Mouse (Mus musculus) limb, embryonic 13.5 days (tissue): ENCODE measurements around the gene Dcun1d1. TPM values are rescaled to one million over a fixed set of nuclear protein-coding genes. Genes with fewer than 3 reads are reported as not detected.

Source experiments
- ATAC-seq: fragments of 200-750 bp; cut with Nextera tagmentation; 2 replicates; pipeline ENCODE4 v1.8.0; 2017; ENCODE audit warnings: low read depth, moderate number of reproducible peaks, moderate TSS enrichment; ENCODE audit not compliant: low FRiP score
- H3K27ac ChIP-seq: fragments of 300-500 bp; sonication (generic); 2 replicates; pipeline ENCODE4 v1.5.1; 2015; ENCODE audit warnings: inconsistent platforms, mild to moderate bottlenecking, moderate library complexity
- H3K27me3 ChIP-seq: fragments of 300-500 bp; sonication (generic); 2 replicates; pipeline ENCODE4 v1.6.1; 2015; ENCODE audit warnings: mild to moderate bottlenecking, inconsistent platforms
- H3K36me3 ChIP-seq: fragments of 300-500 bp; sonication (generic); 2 replicates; pipeline ENCODE4 v1.6.1; 2015; ENCODE audit warnings: inconsistent platforms, mild to moderate bottlenecking, moderate library complexity
- H3K4me1 ChIP-seq: fragments of 300-500 bp; sonication (generic); 2 replicates; pipeline ENCODE4 v1.6.1; 2015; ENCODE audit warnings: inconsistent platforms
- H3K4me2 ChIP-seq: fragments of 300-500 bp; sonication (generic); replicated peaks from 2 replicates; pipeline ENCODE4 v1.6.1; 2015; ENCODE audit warnings: inconsistent platforms, mild to moderate bottlenecking, moderate library complexity
- H3K4me3 ChIP-seq: fragments of 300-500 bp; sonication (generic); 2 replicates; pipeline ENCODE4 v1.5.1; 2015; ENCODE audit warnings: moderate library complexity, mild to moderate bottlenecking, inconsistent platforms
- H3K9ac ChIP-seq: fragments of 300-500 bp; sonication (generic); 2 replicates; pipeline ENCODE4 v1.6.1; 2015; ENCODE audit warnings: mild to moderate bottlenecking, inconsistent platforms
- H3K9me3 ChIP-seq: fragments of 300-500 bp; sonication (generic); 2 replicates; pipeline ENCODE4 v1.6.1; 2016; ENCODE audit warnings: inconsistent platforms
- WGBS: fragments of 180-500 bp; shearing (Covaris S2); methylation state at CpG from one replicate; pipeline ENCODE4 v1.1.7; 2015; 5-methylcytosine and 5-hydroxymethylcytosine counted together
- polyA plus RNA-seq: library from polyadenylated mRNA; unstranded; fragments of >200 nt; fragmentation: Nextera tagmentation; extraction: Ambion mirVana; gene quantifications from 2 replicates; pipeline ENCODE4 v1.2.1, GENCODE M21; 2015

Dcun1d1 gene
- polyA plus RNA-seq, 1 experiment from 2014 or later = 112 TPM

DNA sequence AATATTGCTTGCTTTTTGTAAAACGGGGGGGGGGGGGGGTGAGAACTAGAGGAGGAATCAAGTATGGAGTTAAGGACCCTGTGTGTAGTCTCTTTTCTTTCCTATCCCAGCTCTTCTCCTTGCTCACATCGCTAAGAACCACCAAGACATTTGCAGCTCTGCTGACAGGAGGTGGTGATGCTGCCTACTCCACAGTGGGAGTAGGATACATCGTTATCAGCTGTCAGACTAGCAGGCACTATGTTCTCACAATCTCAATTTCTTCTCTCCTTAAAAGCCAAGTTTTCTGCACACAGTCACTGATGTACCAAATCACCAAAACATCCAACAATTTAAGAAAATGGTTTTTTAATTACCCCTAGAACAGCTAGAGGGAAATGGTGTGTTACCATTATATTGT is 7.8 kb downstream of the Dcun1d1 start:
- no peak for ATAC-seq
- H3K27ac ChIP-seq = no peak overlapping the region
- peaks cover 34% of the 10 kb centered on the region for H3K4me1 ChIP-seq
- 54% methylated on average over 3 of the region's 3 CpGs for WGBS
- H3K9ac ChIP-seq = no peak overlapping the region
- H3K9me3 ChIP-seq = no peaks in the 10 kb centered on the region
- no peak overlapping the region for H3K4me2 ChIP-seq
- no peaks in the 10 kb centered on the region for H3K36me3 ChIP-seq
- H3K4me3 ChIP-seq = no peak overlapping the region
- H3K27me3 ChIP-seq = no peaks in the 10 kb centered on the region

DNA sequence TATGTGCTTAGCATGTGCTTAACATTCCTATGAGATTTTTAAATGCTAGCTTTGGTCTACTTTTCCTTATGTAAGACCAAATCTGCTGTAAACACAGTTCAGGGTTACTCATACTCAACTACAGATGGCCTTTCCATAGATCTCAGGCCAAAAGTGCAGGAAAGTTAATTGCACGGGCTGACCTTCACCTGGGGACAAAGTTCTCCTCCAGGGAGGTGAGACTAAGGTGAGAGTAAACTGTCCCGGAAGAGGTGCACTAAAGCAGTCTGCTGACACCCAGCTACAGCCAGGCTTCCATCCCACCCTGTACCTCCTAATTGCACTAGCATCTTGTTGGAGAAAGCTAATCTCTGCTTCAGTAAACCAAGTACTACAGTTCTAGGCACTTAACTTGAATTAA is 11.4 kb downstream of the Dcun1d1 start:
- 69% methylated on average over 2 of the region's 2 CpGs for WGBS
- peaks cover 15% of the 10 kb centered on the region for H3K4me1 ChIP-seq

DNA sequence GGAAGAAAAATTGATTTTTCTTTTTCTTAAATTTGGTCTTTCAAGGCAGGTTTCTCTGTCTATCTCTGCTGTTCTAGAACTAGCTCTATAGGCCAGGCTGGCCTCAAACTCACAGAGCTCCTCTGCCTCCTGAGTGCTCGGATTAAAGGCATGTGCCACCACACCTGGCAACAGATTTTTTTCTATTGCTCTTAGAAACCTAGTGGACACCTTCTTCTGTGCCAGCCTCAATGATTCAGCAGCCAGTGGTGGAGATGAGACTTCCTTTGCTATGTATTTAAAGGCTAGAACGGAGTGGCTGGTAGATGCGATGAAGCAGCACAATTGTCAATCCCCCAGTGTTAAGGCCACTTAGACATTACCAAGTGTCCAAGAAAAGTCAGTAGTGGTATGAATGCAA is 13.2 kb downstream of the Dcun1d1 start:
- no peak for ATAC-seq
- H3K36me3 ChIP-seq = 0 out of 2 replicates have a peak, but pooled peaks cover 2% of the 10 kb centered on the region
- no peak overlapping the region for H3K4me2 ChIP-seq
- peaks cover 7% of the 10 kb centered on the region; the same call in 1 of the 2 replicates for H3K4me1 ChIP-seq
- H3K27me3 ChIP-seq = no peaks in the 10 kb centered on the region
- H3K4me3 ChIP-seq = no peak overlapping the region
- H3K9me3 ChIP-seq = no peaks in the 10 kb centered on the region
- no peak overlapping the region for H3K27ac ChIP-seq
- H3K9ac ChIP-seq = no peak overlapping the region
- 73% methylated on average over 3 of the region's 3 CpGs for WGBS

More for the DNA sequence above, 11.4 kb downstream of the Dcun1d1 start:
- Histone ChIP-seq H3K27ac (no peak overlapping the region), H3K4me2 (no peak overlapping the region), H3K27me3 (no peaks in the 10 kb centered on the region), H3K9ac (no peak overlapping the region), H3K9me3 (no peaks in the 10 kb centered on the region), H3K4me3 (no peak overlapping the region), H3K36me3 (no peaks in the 10 kb centered on the region)
- ATAC-seq = no peak

DNA sequence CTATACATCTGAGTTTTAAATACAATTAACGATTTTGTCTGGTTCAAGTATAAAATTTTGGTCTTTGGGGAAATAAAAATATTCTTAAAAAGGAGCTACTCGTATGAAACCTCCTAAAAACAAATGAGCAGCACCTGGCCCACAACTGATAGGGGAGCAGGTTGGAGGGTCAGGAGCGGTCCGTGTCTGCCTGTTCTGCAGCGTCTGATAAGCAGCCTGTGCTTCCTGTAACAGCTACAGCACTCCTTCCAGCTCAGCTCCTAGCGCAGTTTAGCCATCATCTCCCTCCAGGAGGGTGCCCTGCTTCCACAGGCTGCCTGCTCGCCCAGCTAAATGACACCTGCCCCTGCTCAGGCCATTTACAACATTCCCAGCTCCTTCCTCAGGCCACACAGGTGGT is 13.8 kb downstream of the Dcun1d1 start:
- no peak for ATAC-seq
- Histone ChIP-seq H3K27me3 (no peaks in the 10 kb centered on the region), H3K4me1 (peaks cover 7% of the 10 kb centered on the region; the same call in 1 of the 2 replicates), H3K27ac (no peak overlapping the region), H3K9ac (no peak overlapping the region), H3K9me3 (no peaks in the 10 kb centered on the region), H3K36me3 (0 out of 2 replicates have a peak, but pooled peaks cover 2% of the 10 kb centered on the region), H3K4me3 (no peak overlapping the region), H3K4me2 (no peak overlapping the region)
- 47% methylated on average over 7 of the region's 7 CpGs for WGBS

DNA sequence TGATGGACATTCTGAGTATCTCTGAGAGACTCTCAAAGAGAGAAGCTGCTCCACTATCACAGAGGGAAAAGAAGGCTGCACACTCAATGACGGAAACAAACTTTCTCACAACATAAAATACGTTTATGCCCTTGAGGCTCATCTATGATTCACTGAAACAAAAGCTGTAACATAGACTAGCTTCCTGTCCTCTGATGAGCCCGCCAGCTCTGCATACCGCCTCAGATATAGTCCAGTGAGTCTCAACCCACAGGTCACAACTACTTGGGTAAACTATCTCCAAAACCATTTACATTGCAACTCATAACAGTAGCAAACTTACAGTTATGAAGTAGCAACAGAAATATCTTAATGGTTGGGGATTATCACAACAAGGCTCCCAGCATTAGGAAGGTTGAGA is 14.7 kb downstream of the Dcun1d1 start:
- no peak overlapping the region for H3K27ac ChIP-seq
- no peaks in the 10 kb centered on the region for H3K9me3 ChIP-seq
- WGBS = 77% methylated on average over 4 of the region's 4 CpGs
- no peaks in the 10 kb centered on the region for H3K27me3 ChIP-seq
- H3K9ac ChIP-seq = no peak overlapping the region
- H3K4me3 ChIP-seq = no peak overlapping the region
- no peak for ATAC-seq
- H3K4me2 ChIP-seq = no peak overlapping the region
- peaks cover 12% of the 10 kb centered on the region for H3K36me3 ChIP-seq
- H3K4me1 ChIP-seq = peaks cover 7% of the 10 kb centered on the region; the same call in 1 of the 2 replicates

DNA sequence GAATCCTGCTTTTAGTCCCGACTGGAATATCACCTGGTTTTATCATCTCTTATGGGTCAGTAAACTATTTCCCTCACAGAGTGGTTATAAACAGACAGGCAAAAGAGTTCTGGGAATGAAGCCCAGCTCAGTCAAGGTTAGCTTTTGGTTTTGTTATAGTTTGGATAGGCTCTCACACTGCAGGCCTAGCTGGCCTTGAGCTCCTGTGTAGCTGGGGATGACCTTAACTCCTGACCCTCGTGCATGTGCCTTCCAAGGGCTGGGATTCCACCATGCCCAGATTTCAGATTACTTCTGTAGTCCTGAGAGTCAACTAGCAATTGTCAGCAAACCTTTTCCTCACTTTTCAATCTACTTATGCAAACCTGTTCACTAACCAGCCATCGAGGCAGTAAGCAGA is 19.0 kb downstream of the Dcun1d1 start:
- Histone ChIP-seq H3K9me3 (peaks cover 8% of the 10 kb centered on the region; the same call in 1 of the 2 replicates), H3K27me3 (no peaks in the 10 kb centered on the region), H3K4me1 (no peaks in the 10 kb centered on the region), H3K36me3 (peaks cover 48% of the 10 kb centered on the region), H3K27ac (no peak overlapping the region), H3K9ac (no peak overlapping the region), H3K4me2 (no peak overlapping the region), H3K4me3 (no peak overlapping the region)
- no peak for ATAC-seq
- 85% methylated on average over 3 of the region's 3 CpGs for WGBS

DNA sequence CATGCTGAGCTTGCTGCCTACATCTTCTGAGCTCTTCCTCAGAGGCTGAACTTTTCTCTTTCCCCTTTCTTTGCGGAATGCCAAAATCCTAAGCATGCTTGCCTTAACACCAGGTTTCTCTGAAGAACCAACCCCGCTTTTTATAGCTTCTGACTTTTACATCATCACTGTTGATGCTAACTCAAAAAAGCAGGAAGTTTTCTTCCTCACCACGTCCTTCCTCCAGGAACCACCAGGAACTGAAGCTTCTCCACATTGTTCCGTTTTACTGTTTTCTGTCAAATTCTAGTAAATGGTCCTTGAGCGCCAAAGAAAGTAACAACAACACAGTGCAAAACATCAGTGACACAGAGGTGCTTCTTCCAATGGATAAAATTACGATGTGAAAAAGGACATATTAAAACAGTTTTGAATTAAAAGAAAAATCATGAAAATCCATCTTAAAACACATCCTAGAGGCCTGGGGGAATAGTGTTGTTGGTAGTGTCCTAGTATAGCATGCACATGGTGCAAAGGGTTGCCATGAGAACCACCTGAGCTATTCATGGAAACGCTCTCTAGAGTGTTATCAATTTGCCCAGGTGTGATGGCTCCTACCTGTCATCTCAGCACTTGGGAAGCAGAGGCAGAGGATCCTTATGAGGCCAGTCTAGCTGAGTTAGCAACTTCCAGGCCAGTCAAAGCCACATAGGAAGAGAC is 28.1 kb downstream of the Dcun1d1 start:
- H3K4me3 ChIP-seq = no peak overlapping the region
- no peak overlapping the region for H3K4me2 ChIP-seq
- 91% methylated on average over 7 of the region's 7 CpGs for WGBS
- H3K36me3 ChIP-seq = peaks cover 52% of the 10 kb centered on the region
- peaks cover 6% of the 10 kb centered on the region; the same call in 1 of the 2 replicates for H3K9me3 ChIP-seq
- H3K27me3 ChIP-seq = no peaks in the 10 kb centered on the region
- no peak overlapping the region for H3K27ac ChIP-seq
- H3K4me1 ChIP-seq = no peaks in the 10 kb centered on the region
- no peak overlapping the region for H3K9ac ChIP-seq
- no peak for ATAC-seq

DNA sequence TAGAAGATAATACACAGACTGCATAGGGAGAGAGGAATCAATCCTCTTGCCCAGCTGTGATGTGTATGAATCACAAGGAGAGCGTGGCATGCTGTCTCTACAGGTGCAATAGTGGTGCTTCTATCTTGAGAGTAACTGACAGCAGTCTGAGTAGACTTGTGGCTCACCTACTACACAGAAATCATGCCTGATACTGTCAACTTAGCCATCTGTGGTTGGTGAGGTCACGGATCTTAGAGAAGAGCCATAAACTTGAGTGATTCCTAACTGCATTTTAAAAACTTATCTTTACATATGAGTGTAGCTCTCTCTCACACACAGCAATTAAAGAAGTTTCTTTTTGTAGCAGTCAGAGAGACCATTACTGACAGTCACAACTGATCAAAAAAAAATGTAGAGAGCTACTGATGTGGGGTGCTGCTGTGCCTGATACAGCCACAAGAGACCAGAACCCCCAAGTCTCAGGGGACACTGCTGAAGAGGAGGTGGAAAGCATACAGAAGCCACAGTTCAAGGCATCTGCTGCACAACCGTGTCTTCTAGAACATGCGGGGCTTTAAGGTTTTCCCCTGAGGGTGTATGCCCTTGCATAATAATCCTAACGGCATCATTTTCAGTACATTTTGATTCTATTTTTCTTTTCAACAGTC is 36.6 kb downstream of the Dcun1d1 start:
- ATAC-seq = no peak
- Histone ChIP-seq H3K4me2 (no peak overlapping the region), H3K27me3 (no peaks in the 10 kb centered on the region), H3K4me3 (no peak overlapping the region), H3K27ac (no peak overlapping the region), H3K4me1 (no peaks in the 10 kb centered on the region), H3K36me3 (peaks cover 54% of the 10 kb centered on the region), H3K9ac (no peak overlapping the region), H3K9me3 (no peaks in the 10 kb centered on the region)
- 92% methylated on average over 5 of the region's 5 CpGs for WGBS

DNA sequence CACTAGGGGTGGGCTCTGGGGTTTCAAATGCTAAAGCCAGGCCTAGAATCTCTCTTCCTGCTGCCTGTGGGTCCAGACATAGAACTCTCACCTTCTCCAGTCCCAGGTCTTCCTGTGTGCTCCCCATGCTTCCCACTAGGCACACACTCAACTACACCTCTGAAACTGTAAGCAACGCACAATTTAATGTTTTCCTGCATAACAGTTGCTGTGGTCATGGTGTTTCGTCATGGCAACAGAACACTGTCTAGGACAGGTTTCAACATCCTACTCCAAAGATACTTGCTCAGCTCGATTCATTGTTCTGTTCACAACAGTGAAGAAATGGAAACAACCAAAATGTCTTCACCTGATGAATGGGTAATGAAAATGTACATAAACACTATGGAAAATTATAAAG is 38.1 kb downstream of the Dcun1d1 start:
- no peaks in the 10 kb centered on the region for H3K4me1 ChIP-seq
- H3K27me3 ChIP-seq = no peaks in the 10 kb centered on the region
- H3K27ac ChIP-seq = no peak overlapping the region
- H3K36me3 ChIP-seq = peaks cover 46% of the 10 kb centered on the region
- H3K4me3 ChIP-seq = no peak overlapping the region
- ATAC-seq = no peak
- H3K4me2 ChIP-seq = no peak overlapping the region
- no peak overlapping the region for H3K9ac ChIP-seq
- H3K9me3 ChIP-seq = no peaks in the 10 kb centered on the region
- 97% methylated on average over 3 of the region's 3 CpGs for WGBS

DNA sequence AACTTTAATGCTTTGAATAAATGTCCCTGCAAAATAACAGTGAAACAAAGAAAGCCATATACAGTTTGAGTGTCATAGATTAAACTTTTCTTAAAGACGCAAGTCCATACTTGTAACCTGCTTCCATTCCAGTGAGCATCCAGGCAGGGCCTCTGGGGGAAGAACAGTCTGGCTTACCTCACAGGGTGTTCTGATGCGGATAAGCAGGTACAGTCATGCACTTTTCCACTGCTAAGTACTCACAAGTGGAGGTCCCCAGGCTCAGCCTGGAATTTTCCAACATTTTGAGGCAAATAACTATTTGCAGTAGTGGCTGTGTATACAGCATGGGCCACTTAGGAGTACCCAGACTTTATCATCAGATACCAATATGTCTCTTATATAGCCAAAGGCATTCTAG is 39.3 kb downstream of the Dcun1d1 start:
- no peak for ATAC-seq
- Histone ChIP-seq H3K27ac (no peak overlapping the region), H3K4me1 (no peaks in the 10 kb centered on the region), H3K4me2 (no peak overlapping the region), H3K9ac (no peak overlapping the region), H3K9me3 (no peaks in the 10 kb centered on the region), H3K27me3 (no peaks in the 10 kb centered on the region), H3K36me3 (peaks cover 42% of the 10 kb centered on the region), H3K4me3 (no peak overlapping the region)
- 90% methylated on average over 2 of the region's 2 CpGs for WGBS

DNA sequence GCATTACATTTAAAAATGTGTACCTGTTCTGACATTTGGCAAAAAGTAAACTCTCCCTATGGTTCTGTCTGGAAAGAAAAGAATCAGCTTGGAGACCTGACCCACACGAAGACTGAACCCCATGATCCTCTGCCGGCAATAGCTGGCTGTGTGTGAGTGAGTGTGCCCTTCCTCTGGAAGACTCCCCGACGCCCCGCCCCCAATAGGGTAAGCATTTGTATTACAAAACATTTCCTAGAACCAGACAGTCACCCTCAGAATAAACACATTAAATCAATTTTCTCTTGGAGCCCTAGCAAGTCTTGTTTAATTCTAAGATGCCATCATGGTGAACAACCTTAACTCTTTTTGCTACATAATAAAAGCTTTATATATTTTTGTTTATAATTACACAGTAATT is 44.1 kb downstream of the Dcun1d1 start:
- Histone ChIP-seq H3K9ac (no peak overlapping the region), H3K9me3 (no peaks in the 10 kb centered on the region), H3K4me1 (no peaks in the 10 kb centered on the region), H3K36me3 (peaks cover 33% of the 10 kb centered on the region), H3K4me3 (no peak overlapping the region), H3K27me3 (no peaks in the 10 kb centered on the region), H3K27ac (no peak overlapping the region), H3K4me2 (no peak overlapping the region)
- 90% methylated on average over 5 of the region's 5 CpGs for WGBS
- ATAC-seq = no peak

DNA sequence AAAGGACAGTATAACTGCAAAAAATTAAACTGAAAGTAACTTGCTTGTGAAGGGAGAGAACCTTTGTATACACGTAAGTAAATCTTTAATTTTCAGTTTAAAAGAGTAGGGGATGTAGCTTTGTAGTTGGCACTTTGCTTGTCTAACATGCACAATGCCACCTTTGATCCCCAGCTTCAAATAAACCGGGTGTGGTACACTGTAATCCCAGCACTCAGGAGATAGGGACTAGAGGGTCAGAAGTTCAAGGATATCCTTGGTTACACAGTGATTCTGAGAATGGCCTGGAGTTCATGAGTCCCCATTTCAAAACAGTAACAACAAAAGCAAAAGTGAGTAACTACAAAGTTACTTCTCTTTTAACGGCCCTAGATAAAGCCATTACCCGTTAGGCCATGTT is 46.1 kb downstream of the Dcun1d1 start:
- ATAC-seq = no peak
- Histone ChIP-seq H3K27ac (no peak overlapping the region), H3K9me3 (no peaks in the 10 kb centered on the region), H3K27me3 (no peaks in the 10 kb centered on the region), H3K4me2 (no peak overlapping the region), H3K36me3 (peaks cover 35% of the 10 kb centered on the region), H3K4me1 (no peaks in the 10 kb centered on the region), H3K4me3 (no peak overlapping the region), H3K9ac (no peak overlapping the region)
- WGBS = 81% methylated on average over 4 of the region's 4 CpGs

DNA sequence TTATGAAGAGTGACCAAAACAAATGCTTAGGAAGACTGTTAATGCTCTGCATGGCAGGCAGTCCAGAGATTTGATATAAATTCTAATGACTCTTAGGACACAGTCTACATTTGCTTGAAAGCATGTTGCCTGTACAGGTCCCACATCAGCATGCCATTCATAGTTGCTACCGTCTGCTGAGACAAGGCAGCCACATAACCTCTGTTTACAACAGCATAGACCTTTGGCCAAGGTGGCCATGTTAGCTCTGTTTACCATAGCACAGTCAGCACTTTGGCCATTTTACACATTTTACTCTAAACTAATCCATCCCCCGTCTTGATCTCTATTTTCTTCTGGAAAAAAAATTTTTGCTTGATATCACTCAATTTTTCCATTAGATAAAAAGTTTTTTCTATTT is 47.7 kb downstream of the Dcun1d1 start:
- Histone ChIP-seq H3K9ac (no peak overlapping the region), H3K27me3 (no peaks in the 10 kb centered on the region), H3K36me3 (peaks cover 31% of the 10 kb centered on the region), H3K4me2 (no peak overlapping the region), H3K4me3 (no peak overlapping the region), H3K4me1 (no peaks in the 10 kb centered on the region), H3K9me3 (no peaks in the 10 kb centered on the region), H3K27ac (no peak overlapping the region)
- 85% methylated on average over 2 of the region's 2 CpGs for WGBS
- no peak for ATAC-seq
